Mouse (Mus musculus): ENCODE data around the gene 4930556J24Rik. TPM values are rescaled to one million over a fixed set of nuclear protein-coding genes. Genes with fewer than 3 reads are reported as not detected.

The 4930556J24Rik gene
- polyA plus RNA-seq, 1 experiment from 2014 or later = not detected

DNA sequence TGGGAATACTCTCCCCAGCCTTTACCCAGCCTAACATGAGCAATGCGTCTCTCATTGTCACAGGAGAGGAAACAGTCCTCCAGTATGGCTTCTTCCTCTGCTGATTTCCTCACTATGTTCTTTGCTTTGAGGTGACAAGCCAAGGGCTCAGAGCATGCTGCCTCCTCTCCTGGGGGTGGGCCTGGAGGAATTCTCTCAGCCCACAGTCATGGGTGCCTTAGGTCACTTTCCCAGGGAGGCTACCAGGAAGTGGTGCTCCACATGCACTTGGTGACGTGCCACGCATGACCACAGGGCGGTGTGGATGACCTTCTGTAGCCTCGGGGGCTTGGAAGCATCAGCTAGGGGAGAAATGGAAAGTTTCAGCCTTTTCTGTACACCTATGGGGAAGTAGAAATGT lies 18.9 kb upstream of the 4930556J24Rik start:
- peaks cover 11% of the 10 kb centered on the region for H3K4me1 ChIP-seq (replicated peaks)
- no peak overlapping the region for H3K9ac ChIP-seq
- H3K4me3 ChIP-seq = no peak overlapping the region
- no peak for ATAC-seq (replicated peaks; ENCODE audit: insufficient number of reproducible peaks, insufficient read depth, low FRiP score, low read depth)
- WGBS = 71% methylated on average over 5 of the region's 5 CpGs
- no peak overlapping the region for H3K27ac ChIP-seq
- H3K9me3 ChIP-seq (replicated peaks) = no peaks in the 10 kb centered on the region
- H3K27me3 ChIP-seq = peaks cover 42% of the 10 kb centered on the region
- no peak overlapping the region for H3K4me2 ChIP-seq
- no peaks in the 10 kb centered on the region for H3K36me3 ChIP-seq

DNA sequence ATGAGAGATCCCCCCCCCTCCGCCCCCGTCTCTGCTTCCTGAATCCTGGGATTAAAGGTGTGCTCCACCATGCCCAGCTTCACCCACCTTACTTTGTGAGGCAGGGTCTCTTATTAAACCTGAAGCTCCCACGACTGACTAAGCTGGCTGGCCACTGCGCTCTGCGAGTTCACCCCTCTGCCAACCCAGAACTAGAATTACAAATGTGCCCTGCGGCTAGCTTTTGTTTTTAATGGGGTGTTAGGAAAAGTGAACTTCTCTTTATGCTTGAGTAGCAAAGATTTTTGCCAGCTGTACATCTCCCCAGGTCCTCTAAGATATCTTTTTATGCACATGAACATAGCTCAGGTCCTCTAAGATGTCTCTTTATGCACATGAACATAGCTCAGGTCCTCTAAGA lies 17.3 kb upstream of the 4930556J24Rik start:
- no peaks in the 10 kb centered on the region for H3K36me3 ChIP-seq
- no peak for ATAC-seq (replicated peaks; ENCODE audit: insufficient number of reproducible peaks, insufficient read depth, low FRiP score, low read depth)
- no peak overlapping the region for H3K4me2 ChIP-seq
- H3K4me3 ChIP-seq = no peak overlapping the region
- WGBS = 76% methylated on average over 6 of the region's 6 CpGs
- no peaks in the 10 kb centered on the region for H3K9me3 ChIP-seq (replicated peaks)
- H3K4me1 ChIP-seq (replicated peaks) = peaks cover 11% of the 10 kb centered on the region
- H3K27ac ChIP-seq = no peak overlapping the region
- H3K27me3 ChIP-seq = peaks cover 26% of the 10 kb centered on the region
- no peak overlapping the region for H3K9ac ChIP-seq

DNA sequence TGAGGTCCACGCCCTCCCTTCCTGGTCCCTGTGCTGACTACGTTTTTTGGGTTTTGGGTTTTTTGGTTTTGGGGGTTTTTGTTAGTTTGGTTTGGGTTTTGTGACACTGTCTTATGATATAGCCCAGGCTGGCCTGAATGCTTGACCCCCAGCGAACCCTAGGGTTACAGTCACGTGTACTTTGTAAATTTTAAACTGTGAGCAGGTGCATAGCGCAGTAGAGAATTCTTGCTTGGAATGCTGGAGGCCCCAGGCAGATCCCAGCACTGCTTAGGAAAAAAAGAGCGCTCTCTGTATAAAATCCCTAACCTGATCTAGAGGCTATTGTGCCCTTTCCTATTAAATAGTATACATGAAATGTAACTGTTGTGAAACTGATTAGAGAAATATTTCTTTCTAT lies 16.6 kb upstream of the 4930556J24Rik start:
- no peak for ATAC-seq (replicated peaks; ENCODE audit: insufficient number of reproducible peaks, insufficient read depth, low FRiP score, low read depth)
- peaks cover 18% of the 10 kb centered on the region for H3K27me3 ChIP-seq

DNA sequence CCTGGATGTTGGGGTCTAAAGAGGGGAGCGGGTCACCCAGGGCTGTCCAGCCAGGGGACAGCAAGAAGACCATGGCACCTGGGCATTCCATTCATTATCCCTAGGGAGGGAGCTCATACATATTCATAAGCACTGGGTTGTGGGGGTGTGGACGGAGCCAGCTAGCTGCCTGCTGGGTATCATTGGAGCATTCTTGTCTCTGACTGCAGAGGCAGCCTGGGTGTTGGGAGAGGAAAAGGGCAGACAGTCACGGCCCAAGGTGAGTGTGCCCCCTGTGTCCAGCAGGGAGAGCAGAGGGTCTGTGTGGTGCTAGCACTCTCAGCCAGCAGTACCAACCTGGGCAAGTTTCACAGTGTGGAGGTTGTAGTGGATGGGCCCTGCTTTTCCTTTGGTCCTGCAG lies 13.2 kb upstream of the 4930556J24Rik start:
- no peak for ATAC-seq (replicated peaks; ENCODE audit: insufficient number of reproducible peaks, insufficient read depth, low FRiP score, low read depth)

More for the DNA sequence above, 16.6 kb upstream of the 4930556J24Rik start:
- H3K9me3 ChIP-seq (replicated peaks) = no peaks in the 10 kb centered on the region
- no peak overlapping the region for H3K4me3 ChIP-seq
- H3K4me1 ChIP-seq (replicated peaks) = peaks cover 5% of the 10 kb centered on the region
- H3K4me2 ChIP-seq = no peak overlapping the region
- 73% methylated on average over 6 of the region's 6 CpGs for WGBS
- no peak overlapping the region for H3K27ac ChIP-seq
- H3K36me3 ChIP-seq = no peaks in the 10 kb centered on the region
- no peak overlapping the region for H3K9ac ChIP-seq

DNA sequence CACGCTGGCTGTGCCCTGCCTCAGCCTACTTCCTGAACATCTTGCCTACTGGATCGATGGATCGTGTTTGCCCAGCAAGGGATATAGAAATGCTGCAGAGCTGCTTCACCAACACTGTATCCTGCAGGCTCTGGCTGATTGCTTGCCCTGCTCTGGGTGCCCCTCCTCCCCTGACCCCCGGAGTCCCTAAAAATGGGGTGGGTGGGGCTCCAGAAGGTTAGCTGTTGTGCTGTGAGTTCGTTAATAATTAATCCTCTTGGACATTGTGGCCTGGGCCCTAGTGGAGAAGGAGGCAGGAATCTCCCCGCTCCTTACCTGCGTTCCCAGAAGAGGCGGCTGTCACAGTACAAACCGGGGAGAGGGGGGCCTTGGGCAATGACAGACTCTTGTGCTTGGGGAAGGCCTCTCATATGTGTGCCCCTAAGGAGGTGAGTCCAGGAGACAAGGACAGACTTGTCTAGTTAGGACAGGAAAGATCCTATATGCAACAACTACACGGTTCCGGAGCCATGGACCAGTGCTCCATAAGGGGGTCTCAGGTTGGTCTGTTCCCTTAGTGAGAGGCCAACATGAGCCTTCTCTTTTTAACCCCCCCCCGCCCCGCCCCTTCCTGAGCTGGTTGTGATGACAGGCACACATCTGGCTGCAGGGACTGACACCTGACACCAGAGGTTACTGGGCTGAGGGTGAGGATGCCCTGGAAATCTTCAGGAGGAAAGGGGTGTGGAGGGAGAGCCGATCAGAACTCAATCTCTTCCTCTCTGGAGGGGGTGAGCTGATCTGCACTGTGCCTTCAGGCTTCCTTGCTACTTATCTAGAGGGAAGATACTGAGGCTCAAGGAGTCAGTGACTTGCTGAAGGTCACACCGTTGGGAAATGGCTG lies 7.5 kb upstream of the 4930556J24Rik start:
- Histone ChIP-seq H3K4me2 (peak overlapping the region; percentile 75), H3K4me1 (replicated peaks) (peaks cover 12% of the 10 kb centered on the region), H3K4me3 (peak overlapping the region; percentile 45), H3K36me3 (peaks cover 7% of the 10 kb centered on the region), H3K27me3 (peaks cover 24% of the 10 kb centered on the region), H3K27ac (no peak overlapping the region), H3K9me3 (replicated peaks) (no peaks in the 10 kb centered on the region), H3K9ac (peak overlapping the region; percentile 38; the same call in 1 of the 2 replicates)
- 12% methylated on average over 15 of the region's 15 CpGs for WGBS
- no peak for ATAC-seq (replicated peaks; ENCODE audit: insufficient number of reproducible peaks, insufficient read depth, low FRiP score, low read depth)

More for the DNA sequence above, 13.2 kb upstream of the 4930556J24Rik start:
- no peaks in the 10 kb centered on the region for H3K4me1 ChIP-seq (replicated peaks)
- H3K36me3 ChIP-seq = no peaks in the 10 kb centered on the region
- no peak overlapping the region for H3K4me3 ChIP-seq
- H3K27me3 ChIP-seq = peaks cover 5% of the 10 kb centered on the region
- H3K9me3 ChIP-seq (replicated peaks) = no peaks in the 10 kb centered on the region
- no peak overlapping the region for H3K4me2 ChIP-seq
- 60% methylated on average over 3 of the region's 3 CpGs for WGBS
- H3K9ac ChIP-seq = no peak overlapping the region
- H3K27ac ChIP-seq = no peak overlapping the region

DNA sequence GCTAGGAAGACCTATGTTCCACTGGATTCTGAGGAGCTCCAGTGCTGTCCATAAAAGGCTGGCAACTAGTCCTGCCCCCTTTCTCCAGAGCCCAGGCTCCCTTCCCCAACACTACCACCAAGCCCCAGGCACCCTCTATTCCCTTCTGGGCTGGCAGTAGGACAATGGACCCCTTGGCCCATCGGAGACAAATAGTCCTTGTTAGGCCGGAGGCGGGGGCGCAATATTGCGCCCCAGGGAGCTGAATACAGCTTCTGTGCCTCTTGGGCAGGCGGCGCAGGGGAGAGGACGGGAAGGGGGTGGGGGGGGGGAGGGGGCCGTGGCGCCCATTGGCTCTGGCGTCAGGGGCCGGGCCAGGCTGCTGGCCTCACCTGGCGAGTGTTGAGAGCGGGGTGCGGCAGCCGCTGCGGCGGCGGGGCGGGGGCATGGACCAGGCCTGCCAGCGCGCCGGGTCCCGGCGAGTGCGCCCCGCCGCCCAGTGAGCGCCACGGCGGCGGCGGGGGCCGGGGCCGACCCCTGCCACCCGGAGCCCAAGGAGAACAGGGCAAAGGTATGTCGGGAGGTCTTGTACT lies 6.8 kb upstream of the 4930556J24Rik start, which contains the start of gene Gal3st1:
Gal3st1 (plus strand) TSS at position 346 of the 572 bp plus-strand sequence.
- H3K36me3 ChIP-seq = peaks cover 14% of the 10 kb centered on the region
- WGBS = 2% methylated on average over 33 of the region's 37 CpGs
- peak within 1 kb of the TSS; percentile 45 for H3K4me3 ChIP-seq
- no peaks in the 10 kb centered on the region for H3K9me3 ChIP-seq (replicated peaks)
- peaks cover 24% of the 10 kb centered on the region for H3K27me3 ChIP-seq
- peaks cover 12% of the 10 kb centered on the region for H3K4me1 ChIP-seq (replicated peaks)
- H3K9ac ChIP-seq = peak within 1 kb of the TSS; percentile 38; the same call in 1 of the 2 replicates
- peak within 1 kb of the TSS; percentile 75 for H3K4me2 ChIP-seq
- ATAC-seq (replicated peaks; ENCODE audit: insufficient number of reproducible peaks, insufficient read depth, low FRiP score, low read depth) = 0 out of 2 replicates have a peak, but pooled peaks have one; percentile 18
- H3K27ac ChIP-seq = no peak within 1 kb of the TSS

DNA sequence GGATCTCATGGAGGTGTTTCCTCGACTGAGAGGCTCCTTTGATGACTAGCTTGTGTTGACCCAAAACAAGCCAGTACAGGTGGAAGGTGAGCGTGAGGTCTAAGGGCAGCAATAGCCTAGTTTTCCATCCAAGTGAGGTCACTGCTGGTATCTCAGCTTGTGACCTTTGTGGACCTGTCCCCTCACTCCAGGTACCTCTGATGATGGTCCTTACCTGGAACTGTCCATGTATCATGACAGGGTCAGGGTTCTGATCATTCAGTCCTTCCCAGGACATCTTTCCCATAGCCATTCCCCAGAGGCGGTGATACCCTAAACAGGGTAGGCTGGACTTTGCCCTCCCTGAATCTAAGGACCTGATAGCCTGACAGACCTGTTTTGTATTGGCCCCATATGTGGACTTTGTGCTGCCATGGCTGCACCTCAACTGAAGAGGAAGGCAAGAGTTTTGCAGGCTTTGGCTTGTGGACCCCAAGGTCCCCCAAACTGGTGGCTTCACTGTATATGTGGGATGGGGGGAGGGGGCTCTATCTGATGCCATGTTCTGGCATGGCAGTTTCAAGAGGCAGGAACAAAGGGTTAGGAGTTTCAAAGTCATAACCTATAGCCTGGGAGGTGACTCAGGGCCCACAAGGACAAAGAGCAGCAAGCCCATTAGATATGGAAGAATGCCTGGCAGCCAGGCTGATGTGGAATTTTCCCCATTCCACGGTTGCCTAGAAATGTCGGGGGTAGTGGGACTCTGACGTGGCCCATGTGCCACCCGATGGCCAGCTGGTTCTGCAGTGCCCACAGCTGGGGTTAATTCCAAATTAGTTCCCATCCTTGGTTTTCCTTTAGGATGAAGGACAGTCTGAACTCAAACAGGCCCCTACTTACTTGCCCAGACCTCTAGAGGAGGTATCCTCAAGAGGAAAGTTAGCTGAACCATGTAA lies 6.0 kb upstream of the 4930556J24Rik start:
- Histone ChIP-seq H3K4me3 (no peak overlapping the region), H3K27ac (no peak overlapping the region), H3K4me2 (peak overlapping the region; percentile 75), H3K9ac (no peak overlapping the region), H3K27me3 (peaks cover 24% of the 10 kb centered on the region), H3K4me1 (replicated peaks) (peaks cover 12% of the 10 kb centered on the region), H3K9me3 (replicated peaks) (no peaks in the 10 kb centered on the region), H3K36me3 (peaks cover 23% of the 10 kb centered on the region)
- ATAC-seq (replicated peaks; ENCODE audit: insufficient number of reproducible peaks, insufficient read depth, low FRiP score, low read depth) = no peak
- 57% methylated on average over 7 of the region's 7 CpGs for WGBS

DNA sequence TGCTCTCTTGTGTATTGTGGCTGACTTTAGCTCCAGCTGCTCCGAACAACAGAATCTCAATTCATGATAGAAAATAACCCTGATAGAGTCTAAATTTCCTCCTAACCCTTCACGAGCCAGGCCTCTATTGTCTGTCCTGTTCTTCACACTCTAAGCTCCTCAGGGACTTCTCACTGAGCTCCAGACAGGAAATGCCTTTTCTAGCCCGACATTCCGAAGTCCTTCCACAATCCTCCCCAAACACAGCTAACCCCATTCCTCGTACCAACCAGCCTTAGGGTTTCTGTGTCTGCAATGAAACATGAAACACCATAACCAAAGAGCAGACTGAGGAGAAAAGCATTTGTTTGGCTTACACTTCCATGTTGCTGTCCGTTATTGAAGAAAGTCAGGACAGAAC lies 5.0 kb upstream of the 4930556J24Rik start:
- WGBS = 53% methylated on average over 6 of the region's 6 CpGs
- H3K9ac ChIP-seq = no peak overlapping the region
- no peak overlapping the region for H3K4me3 ChIP-seq
- H3K27me3 ChIP-seq = peaks cover 24% of the 10 kb centered on the region
- 0 out of 2 replicates have a peak, but pooled peaks have one; percentile 35 for ATAC-seq (replicated peaks; ENCODE audit: insufficient number of reproducible peaks, insufficient read depth, low FRiP score, low read depth)
- H3K4me1 ChIP-seq (replicated peaks) = peaks cover 12% of the 10 kb centered on the region
- H3K9me3 ChIP-seq (replicated peaks) = no peaks in the 10 kb centered on the region
- no peak overlapping the region for H3K27ac ChIP-seq
- H3K36me3 ChIP-seq = peaks cover 33% of the 10 kb centered on the region
- H3K4me2 ChIP-seq = no peak overlapping the region

DNA sequence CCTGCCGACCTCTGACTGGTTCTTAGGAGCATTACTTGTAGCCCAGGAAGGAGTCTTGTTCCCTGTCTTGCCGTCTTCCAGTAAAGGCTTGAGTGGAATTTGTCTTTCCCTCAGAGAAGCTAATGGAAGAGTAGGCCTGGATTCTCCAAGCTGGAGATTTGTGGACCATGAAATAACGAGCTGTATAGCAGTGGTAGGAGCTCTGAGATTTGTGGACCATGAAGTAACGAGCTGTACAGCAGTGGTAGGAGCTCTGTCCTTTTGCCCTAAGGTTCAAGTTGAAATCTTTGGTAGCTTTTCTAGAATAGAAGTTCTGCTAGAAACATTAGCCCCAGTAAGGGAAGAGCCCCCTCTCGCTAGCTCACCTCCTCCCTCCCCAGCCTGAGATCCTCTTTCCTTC lies 1.8 kb upstream of the 4930556J24Rik start:
- Histone ChIP-seq H3K4me1 (replicated peaks) (peaks cover 8% of the 10 kb centered on the region), H3K27me3 (peaks cover 6% of the 10 kb centered on the region), H3K36me3 (peaks cover 63% of the 10 kb centered on the region), H3K9me3 (replicated peaks) (no peaks in the 10 kb centered on the region), H3K4me3 (no peak overlapping the region), H3K9ac (no peak overlapping the region), H3K4me2 (no peak overlapping the region), H3K27ac (no peak overlapping the region)
- WGBS = 90% methylated on average over 5 of the region's 5 CpGs
- ATAC-seq (replicated peaks; ENCODE audit: insufficient number of reproducible peaks, insufficient read depth, low FRiP score, low read depth) = no peak

DNA sequence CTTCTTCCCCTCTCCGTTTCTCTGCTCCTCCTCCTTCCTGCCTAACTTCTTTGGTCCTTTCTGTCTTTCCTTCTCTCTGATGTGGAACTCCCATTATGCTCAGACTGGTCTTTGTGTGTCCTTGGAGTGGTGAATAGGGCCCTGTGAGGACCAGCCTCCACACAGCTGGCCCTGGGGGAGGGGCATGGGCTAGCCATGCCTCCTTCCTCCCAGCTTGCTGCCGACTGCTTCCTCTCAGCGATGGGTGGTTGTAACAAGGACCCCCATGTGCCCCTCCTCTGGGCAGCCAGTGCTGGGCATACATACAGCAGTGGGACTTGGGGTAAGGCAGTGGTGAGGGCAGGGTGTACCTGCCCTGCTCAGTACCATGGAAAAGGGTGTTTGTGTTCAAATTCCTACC lies 2.3 kb downstream of the 4930556J24Rik start:
- Histone ChIP-seq H3K27ac (no peak overlapping the region), H3K4me3 (no peak overlapping the region), H3K36me3 (peaks cover 96% of the 10 kb centered on the region), H3K4me1 (replicated peaks) (no peaks in the 10 kb centered on the region), H3K27me3 (no peaks in the 10 kb centered on the region), H3K9ac (no peak overlapping the region), H3K4me2 (no peak overlapping the region), H3K9me3 (replicated peaks) (no peaks in the 10 kb centered on the region)
- no peak for ATAC-seq (replicated peaks; ENCODE audit: insufficient number of reproducible peaks, insufficient read depth, low FRiP score, low read depth)
- WGBS = 72% methylated on average over 3 of the region's 3 CpGs

DNA sequence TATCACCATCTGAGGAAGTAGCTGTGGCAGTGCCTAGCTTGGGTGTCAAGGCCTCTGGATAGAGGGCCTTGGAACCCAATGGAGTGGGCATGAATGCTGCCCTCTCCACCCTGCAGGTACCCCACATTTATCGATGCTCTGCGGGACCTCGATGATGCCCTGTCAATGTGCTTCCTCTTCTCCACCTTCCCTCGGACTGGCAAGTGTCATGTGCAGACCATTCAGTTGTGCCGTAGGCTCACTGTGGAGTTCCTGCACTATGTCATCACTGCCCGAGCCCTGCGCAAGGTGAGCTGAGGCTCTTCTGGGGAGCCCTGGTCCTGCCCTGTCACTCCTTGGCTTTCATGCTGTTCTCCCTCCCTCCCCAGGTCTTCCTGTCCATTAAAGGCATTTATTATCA lies 3.5 kb downstream of the 4930556J24Rik start:
- H3K36me3 ChIP-seq = peaks cover 92% of the 10 kb centered on the region
- no peaks in the 10 kb centered on the region for H3K27me3 ChIP-seq
- WGBS = 92% methylated on average over 7 of the region's 7 CpGs
- no peaks in the 10 kb centered on the region for H3K9me3 ChIP-seq (replicated peaks)
- no peaks in the 10 kb centered on the region for H3K4me1 ChIP-seq (replicated peaks)
- no peak overlapping the region for H3K9ac ChIP-seq
- no peak overlapping the region for H3K4me3 ChIP-seq
- no peak for ATAC-seq (replicated peaks; ENCODE audit: insufficient number of reproducible peaks, insufficient read depth, low FRiP score, low read depth)
- H3K27ac ChIP-seq = no peak overlapping the region
- H3K4me2 ChIP-seq = no peak overlapping the region

All from heart, embryonic 15.5 days (tissue).